Mouse (Mus musculus) stomach, postnatal 0 days (tissue): ENCODE results near the gene Rnf8. TPM values are rescaled to one million over a fixed set of nuclear protein-coding genes. Genes with fewer than 3 reads are reported as not detected.

Source experiments
- ATAC-seq: fragments of 200-750 bp; cut with Nextera tagmentation; 2 replicates; pipeline ENCODE4 v1.8.0; 2017; ENCODE audit not compliant: low FRiP score, low TSS enrichment
- DNase-seq: peaks from one replicate; pipeline ENCODE4 v3.0.0-alpha.2; 2016; ENCODE audit warnings: low spot score
- H3K27ac ChIP-seq: fragments of 300-500 bp; sonication (generic); replicated peaks from 2 replicates; pipeline ENCODE4 v1.5.1; 2014; ENCODE audit warnings: mild to moderate bottlenecking, control low read depth
- H3K27me3 ChIP-seq: fragments of 300-500 bp; sonication (generic); 2 replicates; pipeline ENCODE4 v1.6.1; 2014; ENCODE audit warnings: low read length; ENCODE audit not compliant: control insufficient read depth, insufficient read depth
- H3K36me3 ChIP-seq: fragments of 300-500 bp; sonication (generic); 2 replicates; pipeline ENCODE4 v1.6.1; 2014; ENCODE audit warnings: low read length, mixed read lengths; ENCODE audit not compliant: control insufficient read depth, insufficient read depth
- H3K4me1 ChIP-seq: fragments of 300-500 bp; sonication (generic); replicated peaks from 2 replicates; pipeline ENCODE4 v1.6.1; 2014; ENCODE audit warnings: antibody characterized with exemption; ENCODE audit not compliant: control insufficient read depth, insufficient read depth
- H3K4me2 ChIP-seq: fragments of 300-500 bp; sonication (generic); replicated peaks from 2 replicates; pipeline ENCODE4 v1.6.1; 2014; ENCODE audit warnings: low read depth, mild to moderate bottlenecking, control low read depth, moderate library complexity
- H3K4me3 ChIP-seq: fragments of 300-500 bp; sonication (generic); 2 replicates; pipeline ENCODE4 v1.5.1; 2014; ENCODE audit warnings: low read depth, low read length, control low read depth
- H3K9ac ChIP-seq: fragments of 300-500 bp; sonication (generic); 2 replicates; pipeline ENCODE4 v1.6.1; 2014; ENCODE audit warnings: mild to moderate bottlenecking, low read length, control low read depth, mixed read lengths
- H3K9me3 ChIP-seq: fragments of 300-500 bp; sonication (generic); 2 replicates; pipeline ENCODE4 v1.6.1; 2016; ENCODE audit warnings: low read length; ENCODE audit not compliant: control insufficient read depth
- CTCF ChIP-seq: IDR thresholded peaks from 2 replicates; pipeline ENCODE4 v1.5.1; 2016; ENCODE audit warnings: antibody characterized with exemption, low read depth, mild to moderate bottlenecking, moderate library complexity
- EP300 ChIP-seq: optimal IDR thresholded peaks from 2 replicates; pipeline ENCODE3; 2016; ENCODE audit warnings: antibody characterized with exemption
- WGBS: fragments of 180-500 bp; shearing (Covaris S2); extraction: QIAGEN DNeasy Blood & Tissue Kit; methylation state at CpG from one replicate; pipeline ENCODE4 v1.1.7; 2014; 5-methylcytosine and 5-hydroxymethylcytosine counted together
- polyA plus RNA-seq: library from polyadenylated mRNA; unstranded; fragments of >200 nt; fragmentation: Nextera tagmentation; extraction: Ambion mirVana; gene quantifications from 2 replicates; pipeline ENCODE4 v1.2.1, GENCODE M21; 2015

Gene Rnf8
- polyA plus RNA-seq, 1 experiment from 2014 or later = 32.6 TPM

DNA sequence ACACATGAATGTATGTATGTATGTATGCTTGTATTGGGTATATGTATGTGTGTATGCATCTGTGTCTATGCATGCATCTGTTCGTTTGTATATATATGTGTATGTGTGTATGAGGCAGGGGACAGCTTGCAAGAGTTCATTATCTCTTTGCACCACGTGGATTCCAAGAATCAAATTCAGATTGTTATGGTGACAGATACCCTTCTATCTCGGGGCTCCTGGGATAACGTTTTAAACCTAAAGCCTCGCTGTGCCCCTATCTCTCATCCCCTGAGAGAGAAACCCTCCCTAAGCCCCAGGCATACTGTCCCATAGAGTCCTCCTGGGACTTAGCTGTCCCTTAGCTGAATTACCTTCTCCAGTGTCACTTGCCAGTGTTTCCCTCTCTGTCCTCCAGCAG, 31.0 kb upstream of the Rnf8 start:
- DNase-seq (no peak), ATAC-seq (no peak)
- H3K4me1 ChIP-seq = no peaks in the 10 kb centered on the region
- no peak overlapping the region for H3K27ac ChIP-seq
- H3K36me3 ChIP-seq = peaks cover 4% of the 10 kb centered on the region; the same call in 1 of the 2 replicates
- H3K4me2 ChIP-seq = no peak overlapping the region
- H3K27me3 ChIP-seq = no peaks in the 10 kb centered on the region
- TF ChIP-seq EP300 (no peak), CTCF (no peak)
- H3K9ac ChIP-seq = no peak overlapping the region
- H3K9me3 ChIP-seq = no peaks in the 10 kb centered on the region
- no peak overlapping the region for H3K4me3 ChIP-seq
- 83% methylated on average over 5 of the region's 5 CpGs for WGBS

DNA sequence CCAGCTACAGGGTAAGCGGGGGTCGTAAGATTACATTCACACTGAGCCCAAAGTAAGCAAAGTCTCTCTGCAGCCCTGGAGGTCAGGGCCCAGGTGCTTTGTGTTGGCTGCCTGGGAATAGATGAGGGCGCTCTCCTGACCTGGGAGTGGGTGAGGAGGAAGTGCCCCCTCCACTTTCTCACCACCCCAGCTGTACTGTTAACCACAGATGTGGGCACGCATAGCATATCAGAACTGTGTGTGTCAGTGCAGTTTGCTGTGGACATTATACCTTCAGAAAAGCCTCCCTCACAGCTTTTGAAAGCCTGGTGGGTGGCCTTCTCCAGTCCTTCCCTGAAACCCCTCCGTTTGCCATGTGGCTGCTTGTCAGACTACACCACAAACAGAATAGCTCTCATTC, 30.3 kb upstream of the Rnf8 start:
- Histone ChIP-seq H3K4me3 (no peak overlapping the region), H3K27me3 (no peaks in the 10 kb centered on the region), H3K9me3 (no peaks in the 10 kb centered on the region), H3K36me3 (0 out of 2 replicates have a peak, but pooled peaks cover 2% of the 10 kb centered on the region), H3K9ac (no peak overlapping the region), H3K27ac (no peak overlapping the region), H3K4me1 (no peaks in the 10 kb centered on the region), H3K4me2 (no peak overlapping the region)
- no peak for DNase-seq
- ATAC-seq = no peak
- no peak for TF ChIP-seq EP300
- TF ChIP-seq CTCF = no peak
- WGBS = 60% methylated on average over 5 of the region's 5 CpGs

GRCm38 (mm10) chr17:29584737-29585136, 29.9 kb upstream of the Rnf8 start:
- DNase-seq = no peak
- ATAC-seq = no peak
- Histone ChIP-seq H3K9me3 (no peaks in the 10 kb centered on the region), H3K4me2 (no peak overlapping the region), H3K27me3 (no peaks in the 10 kb centered on the region), H3K36me3 (0 out of 2 replicates have a peak, but pooled peaks cover 2% of the 10 kb centered on the region), H3K4me1 (no peaks in the 10 kb centered on the region), H3K27ac (no peak overlapping the region), H3K4me3 (no peak overlapping the region), H3K9ac (no peak overlapping the region)
- TF ChIP-seq EP300 (no peak), CTCF (no peak)
- WGBS = 81% methylated on average over 3 of the region's 3 CpGs

GRCm38 (mm10) chr17:29585446-29585845, 29.1 kb upstream of the Rnf8 start:
- Histone ChIP-seq H3K36me3 (0 out of 2 replicates have a peak, but pooled peaks cover 2% of the 10 kb centered on the region), H3K9ac (no peak overlapping the region), H3K27ac (no peak overlapping the region), H3K27me3 (no peaks in the 10 kb centered on the region), H3K9me3 (no peaks in the 10 kb centered on the region), H3K4me1 (no peaks in the 10 kb centered on the region), H3K4me3 (no peak overlapping the region), H3K4me2 (no peak overlapping the region)
- TF ChIP-seq CTCF (no peak), EP300 (no peak)
- no peak for ATAC-seq
- 79% methylated on average over 6 of the region's 6 CpGs for WGBS
- no peak for DNase-seq

- ATAC-seq = no peak
- TF ChIP-seq EP300 (no peak), CTCF (no peak)
- H3K9ac ChIP-seq = no peak overlapping the region
- DNase-seq = no peak
- no peak overlapping the region for H3K27ac ChIP-seq
- H3K4me3 ChIP-seq = no peak overlapping the region
- no peaks in the 10 kb centered on the region for H3K4me1 ChIP-seq
- 68% methylated on average over 9 of the region's 9 CpGs for WGBS
- H3K36me3 ChIP-seq = 0 out of 2 replicates have a peak, but pooled peaks cover 2% of the 10 kb centered on the region
- no peaks in the 10 kb centered on the region for H3K9me3 ChIP-seq
- no peak overlapping the region for H3K4me2 ChIP-seq
- H3K27me3 ChIP-seq = no peaks in the 10 kb centered on the region
These were observed 27.7 kb upstream of the Rnf8 start for GRCm38 (mm10) chr17:29586921-29587320.

- ATAC-seq = no peak
These were observed 25.2 kb upstream of the Rnf8 start for GRCm38 (mm10) chr17:29589221-29589898.

More at GRCm38 (mm10) chr17:29589221-29589898, 25.2 kb upstream of the Rnf8 start:
- Histone ChIP-seq H3K4me3 (no peak overlapping the region), H3K27ac (no peak overlapping the region), H3K9me3 (no peaks in the 10 kb centered on the region), H3K9ac (no peak overlapping the region), H3K4me2 (no peak overlapping the region), H3K36me3 (no peaks in the 10 kb centered on the region), H3K27me3 (no peaks in the 10 kb centered on the region), H3K4me1 (no peaks in the 10 kb centered on the region)
- no peak for DNase-seq
- 53% methylated on average over 11 of the region's 11 CpGs for WGBS
- peak; percentile 23; the same call in 1 of the 2 replicates for TF ChIP-seq CTCF
- no peak for TF ChIP-seq EP300
